Mouse (Mus musculus) adrenal gland, postnatal 36 days (tissue): ENCODE measurements around the gene Itprid1. TPM values are rescaled to one million over a fixed set of nuclear protein-coding genes. Genes with fewer than 3 reads are reported as not detected.

ENCODE experiments used
- DNase-seq, 2 experiments: peaks; one replicate each; pipeline ENCODE4 v3.0.0; 2021; ENCODE audit warnings: mixed read lengths in 1 of 2
- total RNA-seq, 2 experiments: library from RNA; stranded (reverse); gene quantifications; 2 replicates each; pipeline ENCODE4 v1.2.3; 2021

Itprid1 gene
- total RNA-seq, 2 experiments from 2014 or later, result 0.23 TPM; not detected in 1

GRCm38 (mm10) chr6:55887598-55887997 is 50.9 kb downstream of the Itprid1 start:
- DNase-seq, result no peak

- DNase-seq, result no peak
Measured at GRCm38 (mm10) chr6:55901568-55902328, 65.1 kb downstream of the Itprid1 start.

GRCm38 (mm10) chr6:55902329-55902605 is 65.6 kb downstream of the Itprid1 start:
- no peak for DNase-seq

GRCm38 (mm10) chr6:55919206-55919605 is 82.5 kb downstream of the Itprid1 start:
- DNase-seq, result no peak

GRCm38 (mm10) chr6:55920282-55920720 is 83.6 kb downstream of the Itprid1 start:
- no peak for DNase-seq

GRCm38 (mm10) chr6:55920866-55921630 is 84.4 kb downstream of the Itprid1 start:
- no peak for DNase-seq

GRCm38 (mm10) chr6:55944709-55945108 is 108.0 kb downstream of the Itprid1 start:
- DNase-seq, result no peak

- DNase-seq, result peak; percentile 61 to 68
Measured at GRCm38 (mm10) chr6:55950345-55951110, 113.8 kb downstream of the Itprid1 start.

- DNase-seq, result peak in 1 of 2 experiments; percentile 16
Measured at GRCm38 (mm10) chr6:55972998-55973397, 136.3 kb downstream of the Itprid1 start.

GRCm38 (mm10) chr6:55979766-55980165 is 143.1 kb downstream of the Itprid1 start:
- peak; percentile 34 to 61 for DNase-seq

- DNase-seq, result no peak
Measured at GRCm38 (mm10) chr6:56008711-56009110, 172.0 kb downstream of the Itprid1 start.

- DNase-seq, result no peak
Measured at GRCm38 (mm10) chr6:56012384-56012783, 175.7 kb downstream of the Itprid1 start.

GRCm38 (mm10) chr6:56017291-56017994 is 180.7 kb downstream of the Itprid1 start, which contains the start of gene Ppp1r17:
TSS of gene Ppp1r17 (plus strand) at chr6:56017497.
- DNase-seq, result no peak

- no peak for DNase-seq
Measured at GRCm38 (mm10) chr6:56019632-56020031, 182.9 kb downstream of the Itprid1 start.

GRCm38 (mm10) chr6:56025533-56025932 is 188.8 kb downstream of the Itprid1 start:
- DNase-seq, result peak; percentile 8 to 16

GRCm38 (mm10) chr6:56027318-56027717 is 190.6 kb downstream of the Itprid1 start:
- DNase-seq, result no peak

- DNase-seq, result no peak
Measured at GRCm38 (mm10) chr6:56027966-56028365, 191.3 kb downstream of the Itprid1 start.

Other genes with a start within 250 kb of the Itprid1 start
- not detected for gene Neurod6, start 155.6 kb upstream of the Itprid1 start, total RNA-seq
- 1 to 10 TPM; 2.3 to 3.1 TPM for gene Ppp1r17, start 180.6 kb downstream of the Itprid1 start, total RNA-seq